Mouse (Mus musculus) gastrocnemius, postnatal 4 days (tissue): Measurements from ENCODE around the gene Ric8b. TPM values are rescaled to one million over a fixed set of nuclear protein-coding genes. Genes with fewer than 3 reads are reported as not detected.

Experiments used
- DNase-seq, 2 experiments: peaks; one replicate each; pipeline ENCODE4 v3.0.0; 2021 to 2022; ENCODE audit warnings: low spot score in 2 of 2, mixed read lengths in 2 of 2
- long read RNA-seq, 2 experiments: library from polyadenylated mRNA; stranded (forward); transcript quantifications; one replicate each; pipeline ENCODE4 v2.0.0; 2021
- total RNA-seq, 2 experiments: library from RNA; stranded (reverse); gene quantifications; 2 replicates each; pipeline ENCODE4 v1.2.3; 2021

Ric8b gene
- 10 to 100 TPM; 44.9 to 50.1 TPM for total RNA-seq
- long read RNA-seq, experiment 1, transcript Ric8b-202 (9 exons, 2,909 nt): major isoform, 9 of 32 reads
- long read RNA-seq, experiment 1, partial matches to known transcripts: 1 of 32 reads
- long read RNA-seq, experiment 1, other reads (novel, unspliced or antisense): 16 of 32 reads
- long read RNA-seq, experiment 2, transcript Ric8b-201 (10 exons, 3,069 nt): minor isoform, 6 of 38 reads
- long read RNA-seq, experiment 2, transcript Ric8b-202 (9 exons, 2,909 nt): major isoform, 14 of 38 reads
- long read RNA-seq, experiment 2, partial matches to known transcripts: 4 of 38 reads
- long read RNA-seq, experiment 2, other reads (novel, unspliced or antisense): 14 of 38 reads

DNA sequence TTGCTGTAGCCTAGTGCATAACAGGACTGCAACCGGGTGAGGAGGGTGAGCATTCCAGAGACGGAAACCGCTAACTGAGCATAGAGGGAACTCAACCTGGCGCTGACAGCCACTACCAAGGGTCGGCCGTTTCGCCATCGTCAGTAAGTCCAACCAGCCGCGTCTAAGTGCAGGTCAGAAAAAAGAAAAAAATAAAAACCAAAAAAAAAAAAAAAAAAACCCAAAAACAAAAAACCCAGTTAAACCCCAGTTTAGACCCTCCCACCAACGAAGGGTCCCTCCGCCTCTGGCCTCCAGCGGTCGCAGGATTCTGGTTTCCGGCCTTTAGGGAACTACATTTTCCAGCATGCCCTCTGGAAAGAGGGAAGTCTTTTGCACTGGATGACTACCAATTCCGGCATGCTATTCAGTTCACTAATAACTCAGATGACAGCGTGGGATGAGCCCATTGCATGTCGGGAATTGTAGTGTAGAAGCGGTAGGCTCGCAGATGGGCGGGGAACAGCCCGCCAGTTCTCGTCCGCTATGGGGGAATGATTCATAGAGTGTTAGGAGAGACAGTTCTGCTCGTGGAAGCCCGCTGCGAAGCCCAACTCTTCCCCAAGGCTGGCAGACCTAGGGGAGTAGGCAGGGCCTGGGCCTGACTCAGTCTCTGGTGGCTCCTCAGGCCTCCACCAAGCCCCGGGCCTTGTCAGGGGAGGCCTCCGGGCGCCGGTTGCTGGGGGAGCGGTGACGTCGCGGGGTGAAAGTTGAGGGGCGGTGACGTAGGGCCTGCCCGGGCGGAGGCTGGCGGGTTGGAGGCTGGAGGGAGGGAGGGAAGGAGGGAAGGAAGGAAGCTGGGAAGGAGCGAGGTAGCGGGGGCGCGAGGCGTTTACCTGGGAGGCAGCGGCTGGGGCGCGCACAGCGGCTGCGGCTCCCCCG is at the start of gene Ric8b:
Gene Ric8b, plus strand, starts transcription at position 807 of the 921 bp plus-strand sequence.
- peak; percentile 93 to 94 for DNase-seq

DNA sequence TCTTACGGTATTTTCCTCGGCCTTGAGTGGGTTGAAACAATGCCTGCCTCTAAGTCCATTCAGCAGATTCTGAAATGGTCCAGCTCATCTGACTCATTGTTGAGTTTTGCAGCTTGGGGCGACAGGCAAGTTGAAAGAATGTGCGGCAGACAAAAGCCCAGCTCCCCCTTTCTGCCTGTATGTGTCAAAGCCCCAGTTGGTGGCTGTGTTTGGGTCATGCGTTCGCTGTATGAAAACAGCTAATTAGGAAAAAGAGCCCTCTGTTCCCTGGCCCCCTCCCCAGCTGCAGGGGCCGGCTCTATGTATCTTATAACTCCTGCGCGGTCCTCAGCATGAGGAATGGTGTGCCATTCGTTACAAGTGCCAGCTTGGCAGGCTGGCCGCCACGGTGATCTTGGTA is 46.1 kb upstream of the Ric8b start:
- no peak for DNase-seq

DNA sequence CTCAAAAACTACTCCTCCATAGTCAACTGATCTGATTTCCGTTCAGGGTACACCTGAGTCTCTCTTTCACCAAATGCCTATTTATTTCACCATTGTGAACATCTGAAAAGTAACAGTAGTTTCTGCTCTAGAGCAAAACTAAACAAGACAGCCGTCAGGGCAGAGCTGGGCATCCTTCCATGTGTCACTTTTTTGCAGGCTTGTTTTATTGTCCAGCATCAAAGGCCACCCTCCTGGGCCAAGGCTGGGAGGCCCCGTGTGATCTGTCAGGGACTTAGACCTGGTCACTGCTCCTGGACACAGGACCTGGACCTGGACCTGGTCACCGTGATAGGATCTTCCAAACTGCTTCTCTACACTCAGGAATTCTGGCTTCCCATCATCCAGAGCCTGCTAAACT is 45.5 kb upstream of the Ric8b start:
- DNase-seq: no peak

DNA sequence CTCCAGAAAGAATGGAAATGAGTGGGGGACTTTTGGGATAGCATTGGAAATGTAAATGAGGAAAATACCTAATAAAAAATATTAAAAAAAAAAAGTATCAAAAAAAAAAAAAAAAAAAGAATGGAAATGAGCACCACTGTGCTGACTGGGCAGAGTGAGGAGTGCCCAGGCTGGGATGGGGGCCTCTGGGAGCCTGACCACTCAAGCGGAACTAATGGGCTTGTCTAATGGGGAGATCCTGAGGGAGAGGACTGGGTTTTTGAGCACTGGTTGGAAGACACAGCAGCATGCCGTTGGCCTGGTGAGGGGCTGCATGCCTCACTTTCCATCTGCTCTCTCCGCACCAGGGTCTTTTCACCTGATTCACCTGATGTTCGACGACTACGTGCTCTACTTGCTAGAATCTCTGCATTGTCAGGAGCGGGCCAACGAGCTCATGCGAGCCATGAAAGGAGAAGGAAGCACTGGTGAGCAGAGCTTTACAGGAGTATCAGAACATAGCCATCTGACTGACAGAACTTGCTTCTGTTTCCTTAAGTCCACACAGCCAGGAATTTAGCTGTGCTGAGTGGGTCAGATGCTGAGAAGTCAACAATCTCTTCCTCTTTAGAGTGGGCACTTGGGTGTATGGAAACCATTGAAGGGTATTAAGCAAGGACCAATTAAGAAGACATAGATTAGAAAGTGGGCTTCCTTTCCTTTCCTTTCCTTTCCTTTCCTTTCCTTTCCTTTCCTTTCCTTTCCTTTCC is 37.4 kb upstream of the Ric8b start:
- DNase-seq: no peak

DNA sequence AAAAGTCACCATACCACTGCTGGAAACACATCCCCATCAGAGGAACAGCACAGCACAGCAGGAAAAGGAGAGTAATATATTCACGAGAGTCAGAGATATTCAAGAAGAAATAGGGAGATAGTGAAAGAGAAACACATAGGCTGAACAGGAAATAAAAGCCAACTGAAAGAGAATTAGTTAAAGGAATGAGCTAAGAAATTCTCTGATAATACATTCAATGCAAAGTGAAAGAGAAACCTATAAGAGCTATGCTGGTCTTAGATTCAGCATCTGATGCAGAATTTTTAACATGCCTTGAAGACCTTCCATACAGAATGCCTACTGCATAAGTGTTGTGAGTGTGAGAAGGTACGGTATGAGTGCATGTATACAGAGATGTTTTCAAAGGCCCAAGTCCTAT is 34.9 kb upstream of the Ric8b start:
- DNase-seq: no peak

DNA sequence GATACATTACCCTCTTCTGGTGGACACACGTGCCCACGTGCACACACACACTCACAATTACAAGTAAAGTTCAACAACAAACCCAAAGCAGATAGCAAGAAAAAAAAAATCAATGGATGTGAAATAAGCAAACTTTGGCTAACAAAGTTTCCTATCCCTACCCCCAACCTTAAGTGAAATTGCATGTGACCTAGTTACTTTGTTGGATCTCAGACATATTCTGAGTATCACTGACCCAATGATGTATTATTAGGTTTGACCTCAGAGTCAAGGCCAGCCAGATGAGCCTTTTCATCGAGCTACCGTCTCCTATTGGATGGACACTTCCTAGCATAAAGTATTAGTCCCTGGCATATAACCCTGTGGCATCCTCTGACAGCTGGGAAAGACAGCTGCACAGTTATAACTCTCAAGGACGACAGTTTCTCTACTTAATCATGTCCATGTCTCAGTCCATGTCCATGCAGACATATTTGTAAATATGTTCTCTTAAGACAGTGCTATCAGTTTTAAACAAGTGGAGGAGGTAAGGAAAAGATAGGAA is 32.0 kb upstream of the Ric8b start:
- no peak for DNase-seq

DNA sequence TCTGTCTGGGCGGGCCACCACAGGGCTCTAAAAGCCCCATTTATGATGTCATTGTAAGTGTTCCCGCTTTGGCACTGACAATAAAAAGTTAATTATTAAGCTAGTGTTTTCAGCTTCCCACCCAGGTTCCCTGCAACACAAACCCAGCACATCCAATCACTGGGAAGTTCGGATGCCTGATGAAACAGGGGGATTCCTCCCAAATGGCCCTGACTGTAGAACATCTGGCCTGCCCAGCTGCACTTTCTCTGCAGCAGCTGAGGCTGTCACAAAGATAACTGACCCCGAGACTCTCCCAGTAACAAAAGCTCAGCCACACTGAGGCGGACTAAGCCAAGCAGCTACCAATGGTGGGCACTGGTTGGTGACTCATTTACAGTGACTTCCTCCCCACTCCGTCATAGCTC is 31.2 kb upstream of the Ric8b start:
- peak in 1 of 2 experiments; percentile 31 for DNase-seq

DNA sequence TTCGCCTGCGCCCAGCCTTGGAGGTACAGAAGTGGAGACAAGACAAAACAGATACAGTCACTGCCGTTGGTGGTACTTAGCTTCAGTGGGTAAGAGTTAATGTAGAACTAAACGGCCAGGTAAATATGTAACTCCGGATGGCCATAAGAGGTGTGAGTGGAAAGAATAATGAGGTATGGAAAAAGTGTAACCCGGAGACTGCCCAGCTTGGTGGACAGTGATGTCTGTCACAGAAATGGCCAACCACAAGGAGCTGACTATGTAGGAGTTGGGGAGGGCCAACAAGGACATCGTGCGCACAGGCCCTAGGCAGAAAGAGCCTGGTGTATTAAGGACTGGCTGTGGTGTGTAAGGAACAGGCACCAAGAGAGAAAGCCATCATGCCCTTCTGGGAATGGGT is 30.6 kb upstream of the Ric8b start:
- no peak for DNase-seq

DNA sequence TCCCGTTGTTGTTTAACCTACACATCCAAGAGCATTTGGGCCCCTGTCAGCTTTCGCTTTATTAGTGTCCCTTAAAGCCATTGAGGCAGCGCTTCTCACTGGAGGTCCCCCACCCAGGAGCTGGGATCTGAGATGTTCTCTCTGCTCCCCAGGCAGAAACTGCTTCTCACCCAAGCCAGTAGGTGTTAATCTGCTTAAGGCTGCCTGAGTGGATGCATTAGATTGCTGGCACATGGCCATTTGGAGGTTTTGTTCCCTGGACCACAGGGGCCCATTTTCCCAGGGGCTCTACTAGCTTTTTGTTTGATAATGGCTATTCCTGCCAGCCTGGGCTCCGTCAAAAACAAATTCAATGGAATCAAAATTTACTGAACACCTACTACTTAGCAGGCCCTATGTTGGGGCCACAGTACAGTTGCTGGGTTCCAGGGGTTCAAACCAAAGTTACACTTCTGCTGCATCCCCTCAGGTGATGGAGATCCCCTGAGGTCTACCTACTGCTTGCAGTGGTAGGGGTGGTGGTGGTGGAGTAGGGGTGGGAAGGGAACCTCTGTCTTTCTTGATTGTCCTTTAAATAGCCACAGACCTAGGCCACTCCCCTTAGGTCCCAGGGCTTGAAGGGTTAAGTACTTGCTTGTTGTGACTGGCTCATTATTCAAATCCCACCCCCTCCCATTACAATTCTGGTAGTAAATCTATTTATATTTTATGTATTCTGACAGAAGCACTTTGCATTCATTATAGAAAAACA is 28.1 kb upstream of the Ric8b start:
- DNase-seq: no peak

DNA sequence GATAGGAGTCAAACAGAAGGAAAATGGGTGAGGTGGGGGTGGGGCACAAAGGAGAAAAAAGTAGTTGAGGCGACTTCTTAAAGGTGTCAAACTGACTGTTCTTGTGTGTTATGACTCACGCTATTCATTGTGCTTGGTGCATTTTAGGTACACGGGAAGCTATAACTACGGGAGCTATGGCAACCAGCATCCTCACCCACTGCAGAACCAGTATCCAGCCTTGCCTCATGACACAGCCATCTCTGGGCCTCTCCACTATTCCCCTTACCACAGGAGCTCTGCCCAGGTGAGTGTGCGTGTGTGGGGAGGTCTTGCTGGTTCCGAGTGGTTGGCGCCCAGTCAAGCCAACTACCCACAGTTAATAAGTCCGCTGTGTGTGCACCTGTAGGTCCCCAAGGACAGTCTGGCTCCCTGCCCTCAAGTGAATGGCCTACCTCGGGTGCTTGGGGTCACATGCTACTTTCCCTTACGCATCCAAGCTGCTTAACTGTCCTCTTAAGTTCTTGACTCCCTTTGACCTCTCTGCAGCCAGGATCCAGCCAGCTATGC is 21.5 kb upstream of the Ric8b start:
- DNase-seq: no peak

DNA sequence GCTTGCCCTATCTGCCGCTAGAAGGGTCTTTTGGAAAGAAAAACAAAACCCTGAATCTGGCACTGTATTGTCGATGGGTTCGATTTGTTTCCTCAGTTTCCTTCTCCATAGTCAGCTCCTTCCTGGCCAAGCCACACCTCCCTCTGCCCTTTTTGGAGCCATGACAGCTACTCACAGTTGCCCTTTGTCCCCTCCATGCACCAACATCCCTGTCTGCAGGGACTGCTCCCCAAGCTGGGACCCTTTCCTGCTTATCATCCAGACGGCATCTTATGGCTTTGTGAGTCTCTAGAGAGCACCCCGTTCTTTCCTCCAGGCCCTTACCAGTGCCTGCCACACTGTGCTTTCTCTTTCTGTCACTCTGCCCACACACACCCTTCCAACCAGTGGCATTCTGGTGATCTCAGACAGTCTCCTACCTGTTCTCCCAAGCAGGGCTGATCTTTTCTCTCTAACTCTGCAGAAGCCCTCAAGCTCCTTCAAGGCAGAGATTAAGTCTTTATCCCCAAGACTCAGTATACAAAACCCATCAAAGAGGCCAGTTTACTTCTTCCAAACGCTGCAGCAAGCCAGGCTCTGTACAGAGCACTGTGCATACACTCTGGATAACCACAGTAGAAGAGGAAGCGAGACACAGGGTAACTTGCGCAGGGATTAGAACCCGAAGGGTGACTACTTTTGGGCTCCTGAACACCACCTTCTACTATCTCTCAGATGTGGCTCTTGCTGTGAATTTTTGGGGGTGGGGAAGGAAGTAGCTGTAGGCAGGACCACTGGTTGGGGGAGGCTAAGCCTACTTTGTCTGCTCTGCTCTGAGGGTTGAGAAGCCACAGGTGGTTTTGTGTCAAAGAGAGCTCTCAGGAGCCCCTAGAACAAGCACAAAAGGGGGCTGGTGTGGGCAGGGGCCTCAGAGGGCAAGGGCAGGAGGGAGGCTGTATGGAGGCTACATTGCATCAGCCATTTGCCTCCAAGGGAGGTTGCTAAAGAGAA is 20.2 kb upstream of the Ric8b start:
- DNase-seq: no peak

DNA sequence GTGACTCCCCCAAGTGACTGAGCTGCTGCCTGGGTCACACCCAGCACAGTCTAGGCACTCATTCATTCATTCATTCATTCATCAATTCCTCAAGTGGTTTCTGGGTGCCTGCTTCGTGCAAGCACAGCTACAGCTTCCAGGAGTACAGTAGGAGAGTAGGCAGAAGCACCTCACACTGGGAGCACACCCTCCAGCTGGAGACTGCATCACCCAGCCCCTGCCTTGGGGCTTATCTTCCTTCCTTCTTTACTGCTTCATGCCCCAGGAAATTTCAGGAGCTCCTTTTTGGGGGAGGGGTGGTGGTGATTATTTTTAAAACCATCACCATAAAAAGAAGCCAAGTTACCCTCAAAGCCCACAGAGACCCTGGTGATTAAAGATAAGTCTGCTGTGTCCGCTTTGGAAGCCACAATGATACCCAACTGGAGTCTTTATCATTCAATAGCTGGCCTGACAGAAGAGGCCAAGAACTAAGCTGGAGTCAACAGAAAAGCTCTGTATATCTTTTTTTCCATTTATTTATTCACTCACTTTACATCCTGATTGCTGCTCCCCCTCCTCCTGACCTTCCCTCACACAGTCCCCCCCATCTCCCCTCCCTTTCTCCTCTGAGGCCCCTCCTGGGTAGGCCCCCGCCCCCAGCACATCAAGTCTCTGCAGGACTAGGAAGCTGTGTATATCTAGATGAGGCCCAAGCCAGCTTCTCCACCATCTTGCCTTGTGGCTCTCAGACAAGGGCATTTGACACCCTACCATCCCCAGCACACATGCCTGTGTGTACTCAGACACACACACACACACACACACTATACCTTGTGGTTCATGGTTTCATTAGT is 19.1 kb upstream of the Ric8b start:
- no peak for DNase-seq

DNA sequence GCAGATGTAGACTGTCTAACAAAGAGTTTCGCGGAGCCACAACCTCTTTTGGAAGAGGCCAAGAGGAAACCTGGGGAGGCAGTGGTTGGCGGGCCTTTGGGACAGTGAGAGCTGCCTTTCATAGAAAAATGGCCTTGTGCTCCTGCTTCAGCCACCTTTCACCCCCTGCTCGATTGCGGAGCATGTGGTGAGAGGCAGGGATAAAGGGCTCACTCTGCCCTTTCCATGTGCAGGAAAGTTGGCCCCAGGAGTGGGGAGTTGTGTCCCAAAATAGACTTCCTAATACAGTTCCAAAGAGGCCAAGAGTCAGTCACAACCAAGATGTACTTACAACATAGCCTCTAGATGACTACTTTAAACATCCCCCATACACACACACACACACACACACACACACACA is 15.7 kb upstream of the Ric8b start:
- DNase-seq: no peak

DNA sequence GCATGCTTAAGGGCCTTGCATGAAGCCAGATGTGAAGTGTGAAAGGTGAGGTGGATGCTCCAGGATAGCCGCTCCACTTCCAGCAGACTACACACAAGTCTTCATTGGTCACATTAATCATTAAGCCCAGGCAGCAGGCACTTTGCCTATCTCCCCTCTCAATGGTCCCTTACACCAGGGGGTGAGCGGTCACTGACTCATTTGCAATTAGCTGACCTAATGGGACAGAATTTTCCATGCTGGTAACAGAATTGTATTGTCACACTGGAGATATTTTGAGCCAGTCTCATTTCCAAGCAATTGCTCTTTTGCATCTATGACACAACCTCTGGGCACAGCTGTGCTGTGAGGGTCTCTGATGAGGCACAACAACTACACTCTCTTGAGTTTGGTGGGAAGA is 15.2 kb upstream of the Ric8b start:
- DNase-seq: no peak

DNA sequence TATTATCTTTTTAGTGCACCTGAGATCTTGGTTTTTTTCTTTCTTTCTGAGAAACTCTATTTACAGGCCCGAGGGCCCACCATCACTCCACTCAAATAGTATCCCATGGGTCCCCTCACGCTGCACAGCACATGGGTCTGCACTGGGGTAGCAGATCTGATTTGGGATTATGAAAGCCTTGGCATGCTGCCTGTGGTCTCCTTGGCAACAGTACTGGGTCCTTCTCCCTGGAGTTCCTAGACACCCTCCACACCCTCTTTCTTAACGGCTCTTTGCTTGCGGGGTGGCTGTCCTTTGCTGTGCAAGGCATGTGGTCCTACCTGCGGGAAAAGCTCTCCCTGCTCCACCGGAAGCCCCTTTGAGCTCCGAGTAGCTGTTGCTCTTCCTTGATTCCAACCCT is 14.1 kb upstream of the Ric8b start:
- DNase-seq: no peak

DNA sequence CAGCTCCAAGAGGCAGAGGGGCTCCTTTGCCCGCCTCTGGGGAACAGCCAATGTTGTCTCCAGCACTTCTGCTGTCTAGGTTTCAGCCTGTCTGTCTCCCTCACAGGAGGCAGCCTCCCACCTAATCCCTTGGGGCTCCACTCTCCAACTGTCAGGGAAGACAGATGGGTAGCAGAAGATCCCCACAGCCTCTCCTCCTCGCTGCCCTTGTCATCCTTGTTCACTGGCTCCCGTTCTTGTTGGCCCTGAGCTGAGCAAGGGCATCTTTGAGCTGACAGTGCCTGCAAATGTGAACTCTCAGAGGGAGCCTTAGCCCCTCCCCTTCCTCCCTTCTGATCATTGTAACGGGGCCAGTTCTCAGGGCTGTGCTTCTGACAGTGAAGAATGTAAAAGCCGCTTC is 13.7 kb upstream of the Ric8b start:
- DNase-seq: no peak

DNA sequence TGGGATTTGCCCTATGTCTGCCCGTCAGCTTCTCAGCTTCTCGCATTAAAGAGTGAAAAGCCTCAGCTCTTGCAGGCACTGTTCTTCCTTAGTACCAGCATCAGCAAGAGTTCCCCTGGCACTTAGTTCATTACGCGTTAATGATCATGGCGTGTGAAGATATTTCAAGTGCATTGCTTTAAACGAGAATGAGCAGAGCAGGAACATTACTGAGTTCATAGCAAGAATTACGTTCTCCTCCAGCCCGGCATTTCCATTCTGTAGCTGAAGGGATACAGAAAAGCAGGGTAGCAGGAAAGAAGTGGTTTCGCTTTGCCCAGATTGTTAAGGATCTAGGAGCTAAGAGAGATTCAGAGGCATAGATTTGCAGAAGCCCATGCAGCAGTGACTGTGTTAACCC is 10.5 kb upstream of the Ric8b start:
- no peak for DNase-seq

DNA sequence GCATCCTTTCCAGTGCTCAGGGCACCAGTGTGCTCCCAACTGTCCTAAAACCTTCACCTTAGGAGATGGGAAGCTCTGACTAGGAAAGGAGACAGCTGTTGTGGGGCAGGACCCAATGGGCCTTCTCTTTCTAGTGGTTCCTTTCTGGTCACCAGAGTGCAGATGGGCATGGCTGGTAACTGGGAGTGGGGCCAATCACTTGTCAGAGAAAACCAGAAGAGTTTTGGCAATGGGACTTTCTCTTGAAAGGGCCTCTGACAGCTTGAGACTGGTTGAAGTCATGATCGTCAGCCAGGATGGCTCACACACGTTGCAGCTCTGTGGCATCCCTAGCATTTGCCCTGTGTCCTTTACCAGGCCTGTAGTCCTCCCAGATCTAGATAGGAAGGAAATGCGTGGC is 9.4 kb upstream of the Ric8b start:
- no peak for DNase-seq
